Mouse (Mus musculus) spleen, adult 2 months (tissue): ENCODE results near the gene Perm1.

Experiments
- CTCF ChIP-seq: fragments of 200-500 bp; IDR thresholded peaks from 2 replicates; pipeline ENCODE4 v1.5.1; 2011; ENCODE audit warnings: mild to moderate bottlenecking, inconsistent platforms; ENCODE audit not compliant: insufficient read depth, insufficient read length, insufficient replicate concordance; ENCODE audit errors: extremely low read depth
- POLR2A ChIP-seq: fragments of 200-500 bp; IDR thresholded peaks from 2 replicates; pipeline ENCODE4 v1.6.1; 2011; ENCODE audit warnings: low read depth, low read length, inconsistent platforms

GRCm38 (mm10) chr4:156255078-156255839 lies 39.6 kb downstream of the Perm1 start, which contains the start of gene Samd11:
- TF ChIP-seq CTCF (no peak), POLR2A (no peak)
